Mouse (Mus musculus): ENCODE results near the gene Dbndd1.
"Not testable (repeated sequence)": the region's sequence is repeated elsewhere in the genome, so short reads cannot be mapped to it uniquely, and the experiment has no call there.

Dbndd1 gene

DNA sequence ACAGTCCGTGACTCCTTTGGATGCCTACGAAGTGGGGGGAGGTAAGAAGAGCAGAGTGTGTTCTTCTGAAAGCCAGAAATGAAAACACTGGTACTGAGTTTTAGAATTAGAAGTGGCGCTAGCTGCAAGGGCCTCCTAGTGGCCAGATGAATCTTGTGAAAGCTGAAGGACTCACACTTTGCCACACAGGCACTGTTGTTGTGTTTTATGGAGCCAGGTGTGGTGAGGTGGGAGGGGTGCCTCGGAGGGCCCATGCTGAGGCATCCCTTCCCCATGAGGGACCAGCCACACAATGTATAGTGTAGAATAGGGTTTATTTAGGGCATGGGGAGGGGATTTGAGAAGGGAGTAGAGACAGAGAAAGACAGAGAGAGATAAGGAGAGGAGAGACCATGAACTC lies 17.6 kb downstream of the Dbndd1 start:
- no peak for DNase-seq (ENCODE audit: low spot score in 2 of 2)

- DNase-seq (ENCODE audit: low spot score in 2 of 2) = no peak
These were observed 22.4 kb downstream of the Dbndd1 start for GRCm38 (mm10) chr8:123492898-123493297.

GRCm38 (mm10) chr8:123491280-123492075 lies 23.8 kb downstream of the Dbndd1 start:
- DNase-seq (ENCODE audit: low spot score in 2 of 2) = no peak

DNA sequence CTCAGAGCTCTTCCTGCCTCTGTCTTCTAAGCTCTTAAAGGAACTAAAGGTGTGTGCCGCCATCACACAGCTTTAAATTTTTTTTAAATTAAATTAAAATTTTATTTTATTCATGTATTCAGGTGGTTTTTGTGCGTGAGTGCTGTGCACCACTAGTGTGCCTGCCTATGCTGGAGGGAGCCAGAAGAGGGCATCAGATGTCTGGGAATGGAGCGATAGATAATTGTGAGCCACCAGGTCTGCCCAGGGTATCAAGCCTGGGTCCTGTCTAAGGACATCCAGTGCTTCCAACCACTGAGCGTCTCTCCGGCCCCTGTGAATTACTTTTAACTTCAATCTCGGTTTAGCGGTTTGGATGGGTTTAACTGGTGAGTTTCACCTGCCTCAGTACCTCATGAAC lies 32.6 kb downstream of the Dbndd1 start:
- no peak for DNase-seq (ENCODE audit: low spot score in 2 of 2)

- DNase-seq (ENCODE audit: low spot score in 2 of 2) = no peak
These were observed 36.6 kb downstream of the Dbndd1 start for GRCm38 (mm10) chr8:123478456-123479218.

- peak; percentile 81 to 87 for DNase-seq (ENCODE audit: low spot score in 2 of 2)
These were observed 37.5 kb downstream of the Dbndd1 start, which contains the start of gene Afg3l1 for GRCm38 (mm10) chr8:123477737-123478258. TSS of gene Afg3l1 (plus strand) at chr8:123477903.

GRCm38 (mm10) chr8:123476911-123477736 lies 38.1 kb downstream of the Dbndd1 start:
- DNase-seq (ENCODE audit: low spot score in 2 of 2) = peak in 1 of 2 experiments; percentile 11

GRCm38 (mm10) chr8:123474549-123474948 lies 40.7 kb downstream of the Dbndd1 start:
- not testable (repeated sequence) for DNase-seq (ENCODE audit: low spot score in 2 of 2)

GRCm38 (mm10) chr8:123472991-123473390 lies 42.3 kb downstream of the Dbndd1 start:
- DNase-seq (ENCODE audit: low spot score in 2 of 2) = not testable (repeated sequence)

GRCm38 (mm10) chr8:123467476-123467875 lies 47.8 kb downstream of the Dbndd1 start:
- DNase-seq (ENCODE audit: low spot score in 2 of 2) = no peak

DNA sequence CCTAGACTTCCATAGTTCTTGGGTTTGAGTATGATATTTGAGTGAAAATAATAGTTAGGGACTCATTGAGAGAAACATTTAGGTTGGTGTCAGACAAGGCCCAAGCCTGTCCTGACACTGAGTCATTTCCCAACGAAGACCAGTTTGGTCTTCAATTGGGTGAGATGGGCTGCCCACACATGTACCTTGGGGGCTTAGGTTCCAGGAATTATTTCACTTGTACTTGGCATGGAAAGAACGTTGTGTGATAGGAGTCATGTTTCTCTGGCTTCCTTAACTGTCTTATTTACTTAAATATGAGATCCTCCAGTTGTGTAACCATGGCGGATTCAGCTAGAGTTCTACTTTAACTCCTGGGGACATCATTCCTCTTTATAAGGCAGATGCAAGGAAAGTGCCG lies 51.6 kb downstream of the Dbndd1 start:
- DNase-seq (ENCODE audit: low spot score in 2 of 2) = no peak

All from thymus, postnatal 10 days (tissue).